Mouse (Mus musculus) heart, postnatal 4 days (tissue): ENCODE data around the gene Kptn. TPM values are rescaled to one million over a fixed set of nuclear protein-coding genes. Genes with fewer than 3 reads are reported as not detected.

Source experiments
- DNase-seq: peaks from one replicate; pipeline ENCODE4 v3.0.0; 2021
- total RNA-seq, 2 experiments: library from RNA; stranded (reverse); gene quantifications; 2 replicates each; pipeline ENCODE4 v1.2.3; 2021

The Kptn gene
- total RNA-seq, 2 experiments from 2014 or later = 23.8 to 25.9 TPM

- DNase-seq = no peak
Observed at GRCm38 (mm10) chr7:16162036-16162435, 42.3 kb downstream of the Kptn start.

- no peak for DNase-seq
Observed at GRCm38 (mm10) chr7:16172141-16172581, 52.5 kb downstream of the Kptn start.

GRCm38 (mm10) chr7:16172586-16173140 is 53.0 kb downstream of the Kptn start:
- DNase-seq = no peak

GRCm38 (mm10) chr7:16173146-16173545 is 53.5 kb downstream of the Kptn start:
- DNase-seq = no peak

- peak; percentile 57 for DNase-seq
Observed at GRCm38 (mm10) chr7:16174597-16175541, 55.2 kb downstream of the Kptn start, which contains the start of gene Meis3. Meis3 (plus strand) TSS chr7:16175090.

- no peak for DNase-seq
Observed at GRCm38 (mm10) chr7:16175542-16175931, 55.8 kb downstream of the Kptn start.

Other genes with a start within 250 kb of the Kptn start
- not detected for gene Crx, start 239.9 kb upstream of the Kptn start, total RNA-seq
- gene Crxos, start 237.3 kb upstream of the Kptn start, total RNA-seq = not detected
- gene Selenow, start 197.5 kb upstream of the Kptn start, total RNA-seq = 100 to 1,000 TPM; 194 to 214 TPM
- gene Nop53, start 173.8 kb upstream of the Kptn start, total RNA-seq = 100 to 1,000 TPM; 139 to 142 TPM
- 100 to 1,000 TPM; 193 to 197 TPM for gene Ehd2, start 152.3 kb upstream of the Kptn start, total RNA-seq
- 1 to 10 TPM; 7.6 to 7.8 TPM for gene Bicra, start 72.0 kb upstream of the Kptn start, total RNA-seq
- gene Zfp541, start 58.1 kb upstream of the Kptn start, total RNA-seq = not detected
- gene Napa, start 21.4 kb upstream of the Kptn start, total RNA-seq = 100 to 1,000 TPM in 1 of 2 experiments, 10 to 100 TPM in 1; 90.4 to 104 TPM
- 1 to 10 TPM; 2.0 TPM for gene Slc8a2, start 9.9 kb downstream of the Kptn start, total RNA-seq
- 1 to 10 TPM; 8.6 to 9.4 TPM for gene Meis3, start 55.2 kb downstream of the Kptn start, total RNA-seq
- gene Dhx34, start 102.1 kb downstream of the Kptn start, total RNA-seq = 10 to 100 TPM in 1 of 2 experiments, 1 to 10 TPM in 1; 9.5 to 11.0 TPM
- under 1 TPM; 0.45 to 0.50 TPM for gene C5ar2, start 124.3 kb downstream of the Kptn start, total RNA-seq
- gene C5ar1, start 139.6 kb downstream of the Kptn start, total RNA-seq = 1 to 10 TPM; 1.8 to 1.9 TPM
- gene Inafm1, start 153.7 kb downstream of the Kptn start, total RNA-seq = 10 to 100 TPM; 12.5 to 13.6 TPM
- gene Ccdc9, start 166.9 kb downstream of the Kptn start, total RNA-seq = 10 to 100 TPM; 39.4 to 43.1 TPM
- 1 to 10 TPM; 7.0 to 9.0 TPM for gene Bbc3, start 188.5 kb downstream of the Kptn start, total RNA-seq